Mouse (Mus musculus): ENCODE measurements at regions not wholly inside any gene's neighbourhood (a gene's known extent, or its start where the extent isn't known, plus 50 kb on each side); places are given as distances from the start of the nearest gene placed in this dataset.

- Histone ChIP-seq H3K27me3 (ENCODE audit: insufficient read depth, poor library complexity, severe bottlenecking) (no peaks in the 10 kb centered on the region), H3K9me3 (no peaks in the 10 kb centered on the region), H3K4me3 (no peak overlapping the region), H3K36me3 (no peaks in the 10 kb centered on the region), H3K27ac (no peak overlapping the region), H3K4me1 (replicated peaks) (no peaks in the 10 kb centered on the region)
- no peak for DNase-seq (ENCODE audit: low spot score)
- 98% methylated on average over 1 of the region's 1 CpGs for WGBS
These were observed 76.8 kb upstream of the Crbn start for GRCm38 (mm10) chr6:106876690-106877089.

- no peak overlapping the region for H3K4me3 ChIP-seq
- no peaks in the 10 kb centered on the region for H3K27me3 ChIP-seq (ENCODE audit: insufficient read depth, poor library complexity, severe bottlenecking)
- H3K4me1 ChIP-seq (replicated peaks), result peaks cover 23% of the 10 kb centered on the region
- no peaks in the 10 kb centered on the region for H3K36me3 ChIP-seq
- no peaks in the 10 kb centered on the region for H3K9me3 ChIP-seq
- DNase-seq (ENCODE audit: low spot score), result peak; percentile 51
- 35% methylated on average over 4 of the region's 4 CpGs for WGBS
- H3K27ac ChIP-seq, result peak overlapping the region; percentile 54
These were observed 92.2 kb upstream of the Crbn start for GRCm38 (mm10) chr6:106891879-106892638.

DNA sequence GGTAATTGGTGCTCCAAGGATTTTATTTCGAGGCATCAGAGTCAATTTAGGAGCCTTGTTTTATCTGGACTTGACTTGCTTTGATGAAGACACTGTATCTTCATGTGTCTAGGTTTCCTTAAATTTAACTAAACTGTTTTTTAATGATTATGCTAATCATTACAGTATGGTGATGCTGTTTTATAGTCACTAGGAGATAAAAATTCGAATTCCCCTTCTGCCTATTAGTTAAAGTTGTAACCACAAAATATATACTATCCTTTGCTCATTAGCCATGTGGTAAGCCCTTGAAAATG, 92.7 kb upstream of the Crbn start:
- no peak for DNase-seq (ENCODE audit: low spot score)
- Histone ChIP-seq H3K4me3 (no peak overlapping the region), H3K27ac (peak overlapping the region; percentile 54), H3K4me1 (replicated peaks) (peaks cover 23% of the 10 kb centered on the region), H3K9me3 (no peaks in the 10 kb centered on the region), H3K27me3 (ENCODE audit: insufficient read depth, poor library complexity, severe bottlenecking) (no peaks in the 10 kb centered on the region), H3K36me3 (no peaks in the 10 kb centered on the region)
- 59% methylated on average over 2 of the region's 2 CpGs for WGBS

DNA sequence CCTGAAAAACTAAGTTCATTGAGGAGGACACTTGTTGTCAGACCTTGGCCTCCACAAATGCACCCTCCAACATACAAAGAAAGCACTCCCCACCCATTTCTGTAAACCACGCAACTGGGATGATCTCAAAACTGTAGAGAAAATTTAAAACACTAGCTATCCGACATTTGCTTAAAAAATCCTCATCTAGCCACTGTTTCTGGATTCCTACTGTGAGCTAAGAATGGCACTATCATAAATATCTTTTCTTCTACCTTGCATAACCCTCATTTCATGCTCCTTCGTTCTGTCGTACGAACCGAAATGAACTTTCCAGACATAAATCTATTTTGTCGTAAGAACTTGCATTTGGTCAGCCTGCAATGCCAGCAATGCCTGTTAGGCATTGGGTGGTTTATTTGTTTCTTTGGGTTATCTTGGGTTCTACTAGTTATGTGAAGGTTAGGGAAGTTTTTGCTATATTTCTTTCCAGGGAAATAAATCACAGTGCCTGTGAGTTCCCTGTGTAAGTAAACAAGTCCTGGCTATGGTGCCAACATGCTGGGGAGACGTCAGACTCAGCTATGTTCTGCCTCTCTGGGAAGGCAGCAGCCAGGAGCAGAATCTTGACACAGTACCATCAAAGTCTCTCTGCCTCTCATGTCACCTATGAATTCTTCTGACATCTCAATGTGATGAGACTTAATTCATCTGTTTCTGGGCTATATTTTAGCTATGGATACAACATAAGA, 104.2 kb upstream of the Crbn start:
- Histone ChIP-seq H3K27ac (no peak overlapping the region), H3K4me1 (replicated peaks) (no peaks in the 10 kb centered on the region)
- WGBS, result 92% methylated on average over 8 of the region's 8 CpGs

DNA sequence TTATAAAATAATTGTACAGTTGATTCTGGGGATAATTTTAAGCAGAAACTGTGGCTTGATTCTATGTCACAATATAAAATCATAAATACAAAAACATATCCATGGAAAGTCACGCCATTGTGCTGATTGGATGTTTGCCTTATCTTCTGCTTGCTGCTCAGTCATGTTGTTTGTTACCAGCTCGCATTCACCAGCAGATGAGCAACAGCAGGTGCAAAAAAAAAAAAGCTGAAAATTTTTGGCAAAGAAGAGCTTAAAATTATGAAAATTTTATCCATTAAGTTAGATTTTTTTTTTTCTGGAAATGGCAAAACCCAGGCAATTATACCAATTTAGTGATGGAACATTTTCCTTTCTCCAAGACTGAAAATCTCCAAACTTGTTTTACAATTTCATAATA, 115.2 kb upstream of the Crbn start:
- H3K27me3 ChIP-seq (ENCODE audit: insufficient read depth, poor library complexity, severe bottlenecking), result no peaks in the 10 kb centered on the region
- H3K9me3 ChIP-seq, result no peaks in the 10 kb centered on the region
- 91% methylated on average over 2 of the region's 2 CpGs for WGBS
- no peaks in the 10 kb centered on the region for H3K36me3 ChIP-seq
- DNase-seq (ENCODE audit: low spot score), result no peak
- no peak overlapping the region for H3K27ac ChIP-seq
- no peak overlapping the region for H3K4me3 ChIP-seq
- no peaks in the 10 kb centered on the region for H3K4me1 ChIP-seq (replicated peaks)

More for the DNA sequence above, 104.2 kb upstream of the Crbn start:
- DNase-seq (ENCODE audit: low spot score), result no peak
- Histone ChIP-seq H3K27me3 (ENCODE audit: insufficient read depth, poor library complexity, severe bottlenecking) (no peaks in the 10 kb centered on the region), H3K4me3 (no peak overlapping the region), H3K36me3 (no peaks in the 10 kb centered on the region), H3K9me3 (no peaks in the 10 kb centered on the region)

DNA sequence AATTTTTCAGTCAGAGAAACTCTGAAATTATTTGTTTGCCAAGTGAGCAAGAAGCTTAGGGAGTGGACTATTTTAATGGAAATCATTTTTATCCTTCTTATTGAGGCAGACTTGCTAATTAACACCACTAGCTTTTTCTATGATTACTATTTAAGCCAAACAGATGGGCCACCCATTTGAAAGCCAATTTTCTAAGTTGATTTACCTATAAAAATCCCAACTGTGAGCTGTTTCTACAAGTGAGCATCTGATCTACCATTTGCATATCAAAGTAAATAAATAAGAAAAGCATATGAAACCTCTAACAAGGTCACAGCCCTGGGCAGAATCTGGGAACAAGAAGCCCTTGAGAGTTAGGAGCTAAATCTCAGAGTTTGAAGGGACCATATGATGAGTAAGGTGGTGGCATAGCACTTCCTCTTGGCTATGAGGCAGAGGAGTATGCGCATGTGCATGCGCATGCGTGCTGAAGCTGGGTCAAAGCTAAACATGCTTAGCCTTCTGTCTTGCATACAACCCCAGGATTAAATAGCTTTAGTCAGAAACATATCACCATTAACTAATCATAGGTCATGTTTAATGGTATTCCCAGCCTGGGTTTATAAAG, 116.9 kb upstream of the Crbn start:
- WGBS, result 94% methylated on average over 3 of the region's 3 CpGs
- DNase-seq (ENCODE audit: low spot score), result no peak
- no peaks in the 10 kb centered on the region for H3K27me3 ChIP-seq (ENCODE audit: insufficient read depth, poor library complexity, severe bottlenecking)
- H3K4me1 ChIP-seq (replicated peaks), result no peaks in the 10 kb centered on the region
- no peaks in the 10 kb centered on the region for H3K36me3 ChIP-seq
- no peak overlapping the region for H3K4me3 ChIP-seq
- no peaks in the 10 kb centered on the region for H3K9me3 ChIP-seq
- H3K27ac ChIP-seq, result no peak overlapping the region

DNA sequence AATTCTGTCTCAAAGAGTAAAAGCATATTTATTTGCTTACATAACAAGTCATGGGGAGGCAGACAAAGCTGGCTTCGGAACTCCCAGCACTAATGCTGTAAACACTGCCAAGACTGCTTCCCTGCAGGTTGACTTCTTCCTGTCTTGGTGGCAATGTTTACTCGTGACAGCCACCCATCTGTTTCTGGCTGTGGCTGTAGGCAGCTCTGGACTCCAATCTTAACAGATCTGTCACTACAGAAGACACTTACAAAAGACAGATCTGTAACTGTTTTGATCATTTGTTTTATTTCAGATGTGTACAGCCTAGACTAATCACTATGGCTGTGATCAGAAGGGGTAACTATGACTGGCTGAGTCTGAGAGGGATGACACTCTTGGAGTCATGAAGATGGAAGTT, 121.1 kb upstream of the Crbn start:
- no peak overlapping the region for H3K4me3 ChIP-seq
- H3K4me1 ChIP-seq (replicated peaks), result no peaks in the 10 kb centered on the region
- no peaks in the 10 kb centered on the region for H3K27me3 ChIP-seq (ENCODE audit: insufficient read depth, poor library complexity, severe bottlenecking)
- DNase-seq (ENCODE audit: low spot score), result no peak
- WGBS, result 59% methylated on average over 2 of the region's 2 CpGs
- H3K27ac ChIP-seq, result no peak overlapping the region
- H3K36me3 ChIP-seq, result no peaks in the 10 kb centered on the region
- no peaks in the 10 kb centered on the region for H3K9me3 ChIP-seq

GRCm38 (mm10) chr6:106925486-106925885, 125.6 kb upstream of the Crbn start:
- no peak for DNase-seq (ENCODE audit: low spot score)
- no peak overlapping the region for H3K27ac ChIP-seq
- 82% methylated on average over 2 of the region's 2 CpGs for WGBS
- no peaks in the 10 kb centered on the region for H3K4me1 ChIP-seq (replicated peaks)
- no peaks in the 10 kb centered on the region for H3K36me3 ChIP-seq
- H3K4me3 ChIP-seq, result no peak overlapping the region
- no peaks in the 10 kb centered on the region for H3K9me3 ChIP-seq
- no peaks in the 10 kb centered on the region for H3K27me3 ChIP-seq (ENCODE audit: insufficient read depth, poor library complexity, severe bottlenecking)

GRCm38 (mm10) chr6:106933584-106933983, 133.7 kb upstream of the Crbn start:
- no peak overlapping the region for H3K27ac ChIP-seq
- no peaks in the 10 kb centered on the region for H3K9me3 ChIP-seq
- no peaks in the 10 kb centered on the region for H3K4me1 ChIP-seq (replicated peaks)
- no peaks in the 10 kb centered on the region for H3K27me3 ChIP-seq (ENCODE audit: insufficient read depth, poor library complexity, severe bottlenecking)
- no peaks in the 10 kb centered on the region for H3K36me3 ChIP-seq
- WGBS, result 87% methylated on average over 6 of the region's 6 CpGs
- DNase-seq (ENCODE audit: low spot score), result no peak
- no peak overlapping the region for H3K4me3 ChIP-seq

DNA sequence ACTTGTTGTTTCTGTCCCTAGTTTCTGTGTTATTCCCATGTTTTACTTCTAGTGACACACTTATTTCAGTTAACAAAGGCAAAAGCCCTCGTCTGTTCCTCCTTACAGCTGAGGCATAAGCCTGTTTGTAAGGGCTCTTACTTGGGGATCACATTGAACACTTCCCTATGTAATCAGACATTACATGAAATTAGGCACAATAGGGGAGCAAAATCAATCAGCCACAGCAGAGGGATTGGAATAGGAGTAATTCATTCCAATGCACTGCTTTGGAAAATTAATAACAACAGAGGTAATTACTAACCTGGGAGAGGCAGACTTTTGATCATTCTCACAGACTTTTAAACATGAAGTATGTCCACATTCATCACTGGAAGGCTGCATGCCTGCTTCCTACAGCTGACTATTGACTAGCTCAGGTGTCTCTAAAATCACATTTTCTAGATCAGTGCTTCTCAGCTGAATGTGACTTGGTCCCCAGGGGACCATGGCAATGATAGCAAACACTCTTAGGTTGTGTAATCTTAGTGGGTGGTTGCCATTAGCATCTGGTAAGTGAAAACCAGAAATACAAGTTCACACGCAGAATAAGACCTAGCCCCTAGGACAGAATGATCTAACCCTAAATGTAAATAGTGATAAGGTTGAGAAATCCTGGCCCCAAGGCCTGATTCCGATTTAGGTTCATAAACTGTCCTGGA, 146.5 kb upstream of the Crbn start:
- Histone ChIP-seq H3K4me1 (replicated peaks) (no peaks in the 10 kb centered on the region), H3K4me3 (no peak overlapping the region), H3K27ac (no peak overlapping the region), H3K27me3 (ENCODE audit: insufficient read depth, poor library complexity, severe bottlenecking) (no peaks in the 10 kb centered on the region), H3K36me3 (no peaks in the 10 kb centered on the region), H3K9me3 (no peaks in the 10 kb centered on the region)
- DNase-seq (ENCODE audit: low spot score), result no peak
- WGBS, result 74% methylated on average over 3 of the region's 3 CpGs

DNA sequence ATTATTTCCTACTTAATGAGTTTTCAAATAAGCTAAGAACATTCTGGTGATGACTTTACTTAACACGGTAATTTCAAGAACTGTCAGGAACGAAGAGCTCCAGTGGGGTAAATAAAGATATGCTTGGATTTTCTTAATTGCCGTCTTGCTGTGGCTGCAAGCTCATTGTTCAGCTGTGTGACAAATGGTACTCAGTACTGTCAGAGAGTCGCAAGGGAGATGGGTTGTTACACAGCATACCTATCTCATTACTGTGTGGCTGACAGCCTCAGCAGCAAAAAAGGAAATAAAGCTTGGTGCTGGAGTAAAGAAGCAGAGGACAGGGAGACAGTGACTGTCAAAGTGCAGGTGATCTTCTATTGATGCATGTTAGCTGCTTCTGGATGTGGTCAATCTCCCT, 151.0 kb upstream of the Crbn start:
- no peaks in the 10 kb centered on the region for H3K9me3 ChIP-seq
- H3K36me3 ChIP-seq, result no peaks in the 10 kb centered on the region
- H3K27ac ChIP-seq, result no peak overlapping the region
- 75% methylated on average over 4 of the region's 4 CpGs for WGBS
- no peaks in the 10 kb centered on the region for H3K27me3 ChIP-seq (ENCODE audit: insufficient read depth, poor library complexity, severe bottlenecking)
- no peaks in the 10 kb centered on the region for H3K4me1 ChIP-seq (replicated peaks)
- no peak overlapping the region for H3K4me3 ChIP-seq
- no peak for DNase-seq (ENCODE audit: low spot score)

DNA sequence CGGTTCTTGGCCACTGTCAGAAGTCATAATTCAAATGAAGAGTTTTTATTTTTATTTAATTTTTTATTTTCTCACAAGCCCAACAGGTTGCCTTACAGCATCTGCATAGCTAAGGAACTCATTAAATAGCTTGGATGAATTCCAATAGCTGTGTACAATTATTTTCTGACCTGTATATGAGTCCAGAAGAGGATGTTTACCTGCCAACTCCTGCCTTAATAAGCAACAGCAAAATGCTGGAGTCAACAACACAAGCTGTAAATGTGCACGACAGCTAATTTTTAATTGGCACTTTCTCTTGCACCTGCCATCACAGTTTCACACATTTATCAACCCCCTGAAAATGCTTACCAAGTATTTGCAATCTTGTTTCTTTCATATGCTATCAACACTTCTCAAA, 161.4 kb upstream of the Crbn start:
- Histone ChIP-seq H3K4me1 (replicated peaks) (no peaks in the 10 kb centered on the region), H3K9me3 (no peaks in the 10 kb centered on the region), H3K27me3 (ENCODE audit: insufficient read depth, poor library complexity, severe bottlenecking) (no peaks in the 10 kb centered on the region), H3K4me3 (no peak overlapping the region), H3K36me3 (no peaks in the 10 kb centered on the region), H3K27ac (no peak overlapping the region)
- WGBS, result 76% methylated on average over 2 of the region's 2 CpGs
- DNase-seq (ENCODE audit: low spot score), result no peak

- no peaks in the 10 kb centered on the region for H3K9me3 ChIP-seq
- H3K27ac ChIP-seq, result no peak overlapping the region
- WGBS, result 74% methylated on average over 1 of the region's 1 CpGs
- no peaks in the 10 kb centered on the region for H3K4me1 ChIP-seq (replicated peaks)
- no peak for DNase-seq (ENCODE audit: low spot score)
- no peaks in the 10 kb centered on the region for H3K36me3 ChIP-seq
- no peak overlapping the region for H3K4me3 ChIP-seq
- no peaks in the 10 kb centered on the region for H3K27me3 ChIP-seq (ENCODE audit: insufficient read depth, poor library complexity, severe bottlenecking)
These were observed 164.5 kb upstream of the Crbn start for GRCm38 (mm10) chr6:106964337-106964736.
